Mouse (Mus musculus) olfactory bulb, adult 2 months (tissue): ENCODE measurements around the gene Dusp3.

Experiments used
- CTCF ChIP-seq: fragments of 200-500 bp; IDR thresholded peaks from 2 replicates; pipeline ENCODE4 v1.5.1; 2012; ENCODE audit warnings: low read depth, mild to moderate bottlenecking, low read length, moderate library complexity; ENCODE audit not compliant: insufficient read depth
- POLR2A ChIP-seq: fragments of 200-500 bp; IDR thresholded peaks from 2 replicates; pipeline ENCODE4 v1.6.1; 2012; ENCODE audit warnings: mild to moderate bottlenecking, low read depth, low read length, moderate library complexity; ENCODE audit not compliant: insufficient read depth

DNA sequence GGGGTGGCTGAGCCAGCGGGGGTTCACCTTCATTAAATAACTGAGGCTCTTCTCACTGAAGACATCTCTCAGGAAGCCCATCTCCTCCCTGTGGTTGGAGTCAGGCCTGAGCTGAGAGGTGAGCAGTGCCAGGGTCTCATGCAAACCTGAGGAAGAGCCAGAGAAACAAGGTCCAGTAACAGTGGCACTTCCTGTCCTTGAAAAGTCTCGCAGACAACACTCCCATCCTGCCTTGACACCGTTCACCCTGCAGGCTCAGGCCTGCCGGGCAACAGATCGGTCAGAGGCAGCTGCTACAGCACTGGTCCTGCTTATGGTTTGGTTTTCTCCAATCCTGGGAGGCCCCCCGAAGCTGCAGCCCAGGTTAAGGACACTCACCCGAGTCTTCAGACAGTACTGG, 38.5 kb upstream of the Dusp3 start:
- TF ChIP-seq CTCF (no peak), POLR2A (no peak)
